Mouse (Mus musculus) kidney, adult 2 months (tissue): ENCODE data around the gene Hba-x.

ENCODE experiments used
- CTCF ChIP-seq: fragments of 200-500 bp; conservative IDR thresholded peaks from 2 replicates; pipeline ENCODE4 v1.5.1; 2011; ENCODE audit warnings: low read depth, mild to moderate bottlenecking, control low read depth, low read length, moderate library complexity, mixed read lengths; ENCODE audit not compliant: insufficient read depth, insufficient read length
- POLR2A ChIP-seq: fragments of 200-500 bp; IDR thresholded peaks from one replicate; pipeline ENCODE4 v1.6.1; 2011; ENCODE audit warnings: low read depth, low read length, control low read depth

DNA sequence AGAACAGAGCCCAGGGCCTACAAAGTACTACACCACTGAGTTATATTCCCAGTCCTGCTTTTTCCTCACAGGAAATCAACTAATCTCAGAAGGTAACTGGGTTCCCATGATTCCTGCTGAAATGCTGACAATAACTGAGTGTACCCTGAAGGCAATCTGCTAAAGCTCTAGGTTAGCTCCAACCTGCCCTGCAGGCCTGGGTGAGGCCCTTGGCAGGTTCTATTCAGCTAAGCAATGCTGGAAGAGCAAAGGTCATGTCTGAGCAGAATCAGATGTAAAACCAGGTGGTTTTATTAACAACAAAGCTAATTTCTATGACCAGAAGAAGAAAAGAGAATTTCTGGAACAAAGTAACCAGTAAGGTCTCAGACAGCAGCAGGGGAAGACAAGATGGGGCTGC is 34.8 kb upstream of the Hba-x start:
- TF ChIP-seq POLR2A (no peak), CTCF (no peak)
